ENCODE assay signal across 17 mouse cellular contexts in the genomic region with DNA sequence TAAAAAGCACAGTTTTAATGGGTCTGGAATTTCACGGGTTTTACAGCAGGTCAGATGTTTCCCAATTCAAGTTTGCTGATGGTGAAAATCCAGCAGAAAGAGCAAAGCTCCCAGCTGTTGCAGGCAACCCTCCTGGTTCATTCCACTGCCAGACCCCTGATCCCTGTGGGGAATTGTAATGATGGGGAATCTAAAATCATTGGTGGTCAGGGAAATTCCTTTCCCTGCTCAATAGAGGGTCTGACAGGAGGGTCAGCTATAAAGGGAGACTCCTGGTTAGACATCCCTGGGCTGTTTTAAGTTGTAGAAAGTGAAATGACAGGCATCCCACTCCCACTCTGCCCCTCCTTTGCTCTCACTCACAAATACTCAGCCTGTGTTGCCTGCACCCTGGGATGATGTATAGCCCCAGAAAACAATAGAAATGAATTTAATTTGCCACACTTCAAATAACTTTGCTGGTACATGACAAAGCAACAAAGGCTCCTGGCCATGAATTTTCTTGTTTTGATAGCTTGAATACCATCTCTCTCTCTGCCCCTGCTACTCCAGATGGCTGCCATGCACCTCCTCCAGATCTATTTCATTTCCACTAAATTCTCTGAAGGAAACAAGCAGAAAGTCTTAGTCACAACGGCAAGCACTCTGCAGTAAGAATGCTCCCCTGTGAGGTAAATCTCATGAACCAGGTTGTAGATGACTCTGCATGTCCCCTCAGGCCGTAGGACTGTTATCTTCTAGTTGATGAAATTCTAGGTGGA.
DNase-seq lines count a peak whose midpoint lies in the region; ATAC-seq lines count a peak whose summit lies in the region.
"Had no signal": no experiment of that assay in that cellular context is flagged by ENCODE, and none has a peak within 500 bp of the region (broad histone marks: within the 10 kb centered on the region; RNA-seq: fewer than 3 reads in every experiment).

No protein-coding gene starts in this region.

- 23% methylated on average over 3 of the region's 3 CpGs for WGBS in kidney, embryonic 16.5 days
- 63% methylated on average over 3 of the region's 3 CpGs for WGBS in midbrain, embryonic 10.5 days
- whole genome bisulfite sequencing in midbrain, embryonic 13.5 days = 46% methylated on average over 3 of the region's 3 CpGs

- no peak overlapping the region for H3K4me3 ChIP-seq in kidney, embryonic 16.5 days (ENCODE audit: low read length)
- H3K4me3 ChIP-seq in midbrain, embryonic 10.5 days = no peak overlapping the region
- H3K4me3 ChIP-seq in midbrain, embryonic 13.5 days (replicated peaks) = no peak overlapping the region
- H3K4me3 ChIP-seq: hindbrain, embryonic 15.5 days had no signal

- peak; percentile 40; the same call in 1 of the 2 replicates for ATAC-seq in kidney, embryonic 16.5 days (ENCODE audit: low FRiP score, low TSS enrichment)
- no peak for ATAC-seq in midbrain, embryonic 13.5 days
- ATAC-seq: forebrain, postnatal 0 days had no signal

- DNase-seq in embryo, embryonic 10 days (ENCODE audit: low spot score) = peak; percentile 18
- no peak for DNase-seq in embryo, embryonic 9.5 days (ENCODE audit: extremely low spot score)
- no peak for DNase-seq in kidney, adult 11 months
- DNase-seq in midbrain, embryonic 10.5 days (ENCODE audit: low spot score) = no peak
- peak; percentile 42 for DNase-seq in layer of hippocampus, adult 9-11 months
- DNase-seq in gastrocnemius, postnatal 25 days = no peak
- DNase-seq: adrenal gland, postnatal 14 days; cerebellum, adult 9-11 months; forebrain, postnatal 0 days; heart, postnatal 14 days; lung, postnatal 36 days; midbrain, embryonic 14.5 days; right cerebral cortex, postnatal 4 days; thymus, adult 18-20 months had no signal

- no peak overlapping the region for H3K4me2 ChIP-seq in kidney, embryonic 16.5 days (replicated peaks; ENCODE audit: low read depth, low read length)
- no peak overlapping the region for H3K4me2 ChIP-seq in midbrain, embryonic 13.5 days (replicated peaks)
- H3K4me2 ChIP-seq: hindbrain, embryonic 15.5 days had no signal

- no peaks in the 10 kb centered on the region for H3K36me3 ChIP-seq in kidney, embryonic 16.5 days (ENCODE audit: insufficient read depth, low read length)
- H3K36me3 ChIP-seq in midbrain, embryonic 10.5 days = no peaks in the 10 kb centered on the region
- no peaks in the 10 kb centered on the region for H3K36me3 ChIP-seq in midbrain, embryonic 13.5 days
- H3K36me3 ChIP-seq: hindbrain, embryonic 15.5 days had no signal

- H3K27me3 ChIP-seq in kidney, embryonic 16.5 days (ENCODE audit: insufficient read depth, low read length) = no peaks in the 10 kb centered on the region
- H3K27me3 ChIP-seq in midbrain, embryonic 10.5 days (ENCODE audit: low read depth, poor library complexity, severe bottlenecking) = no peaks in the 10 kb centered on the region
- H3K27me3 ChIP-seq in midbrain, embryonic 13.5 days = no peaks in the 10 kb centered on the region
- H3K27me3 ChIP-seq: hindbrain, embryonic 15.5 days had no signal

- H3K4me1 ChIP-seq in kidney, embryonic 16.5 days (ENCODE audit: insufficient read depth, low read length) = peaks cover 9% of the 10 kb centered on the region; the same call in 1 of the 2 replicates
- H3K4me1 ChIP-seq in midbrain, embryonic 10.5 days = peaks cover 14% of the 10 kb centered on the region
- H3K4me1 ChIP-seq in midbrain, embryonic 13.5 days (replicated peaks) = peaks cover 9% of the 10 kb centered on the region; the same call in 1 of the 2 replicates
- H3K4me1 ChIP-seq: hindbrain, embryonic 15.5 days had no signal

- no peak overlapping the region for H3K27ac ChIP-seq in kidney, embryonic 16.5 days (ENCODE audit: low read length)
- 0 out of 2 replicates have a peak overlapping the region, but pooled peaks have one; percentile 13 for H3K27ac ChIP-seq in midbrain, embryonic 10.5 days (replicated peaks)
- H3K27ac ChIP-seq in midbrain, embryonic 13.5 days = no peak overlapping the region
- H3K27ac ChIP-seq: hindbrain, embryonic 15.5 days had no signal

- H3K9ac ChIP-seq in kidney, embryonic 16.5 days (replicated peaks; ENCODE audit: low read length) = no peak overlapping the region
- no peak overlapping the region for H3K9ac ChIP-seq in midbrain, embryonic 13.5 days (replicated peaks)
- H3K9ac ChIP-seq: forebrain, postnatal 0 days; hindbrain, embryonic 15.5 days had no signal

- H3K9me3 ChIP-seq in kidney, embryonic 16.5 days (ENCODE audit: low read length) = no peaks in the 10 kb centered on the region
- H3K9me3 ChIP-seq in midbrain, embryonic 10.5 days (replicated peaks) = no peaks in the 10 kb centered on the region
- H3K9me3 ChIP-seq in midbrain, embryonic 13.5 days = no peaks in the 10 kb centered on the region
- H3K9me3 ChIP-seq: hindbrain, embryonic 15.5 days had no signal

Comparison
In these comparisons a context has a peak if more than half of its experiments do, and no peak if none do; other contexts are left out.
1. DNase-seq: peak in embryo, embryonic 10 days (single experiment) and layer of hippocampus, adult 9-11 months (single experiment); none in embryo, embryonic 9.5 days (single experiment), kidney, adult 11 months (single experiment), midbrain, embryonic 10.5 days (single experiment) and gastrocnemius, postnatal 25 days (single experiment).